Mouse (Mus musculus): Measurements from ENCODE around the gene Ccdc12.

- TF ChIP-seq CTCF (IDR thresholded peaks at IDR 0.05; ENCODE audit: borderline replicate concordance, insufficient read depth, low read length): no peak
- no peak for TF ChIP-seq POLR2A (IDR thresholded peaks at IDR 0.05; ENCODE audit: low read depth, low read length)
Observed at GRCm38 (mm10) chr9:110746961-110747360, 90.7 kb downstream of the Ccdc12 start, which contains the start of gene Pth1r.
